Mouse (Mus musculus) stomach, embryonic 15.5 days (tissue): Measurements from ENCODE around the gene Prss40. TPM values are rescaled to one million over a fixed set of nuclear protein-coding genes. Genes with fewer than 3 reads are reported as not detected.

ENCODE experiments used
- ATAC-seq: fragments of 200-750 bp; cut with Nextera tagmentation; 2 replicates; pipeline ENCODE4 v1.8.0; 2017; ENCODE audit warnings: low read depth, moderate number of reproducible peaks, moderate TSS enrichment; ENCODE audit not compliant: insufficient read depth, low FRiP score
- H3K27ac ChIP-seq: fragments of 300-500 bp; sonication (generic); 2 replicates; pipeline ENCODE4 v1.5.1; 2015; ENCODE audit warnings: mild to moderate bottlenecking, inconsistent platforms
- H3K27me3 ChIP-seq: fragments of 300-500 bp; sonication (generic); replicated peaks from 2 replicates; pipeline ENCODE4 v1.6.1; 2015; ENCODE audit warnings: inconsistent platforms
- H3K36me3 ChIP-seq: fragments of 300-500 bp; sonication (generic); 2 replicates; pipeline ENCODE4 v1.6.1; 2015; ENCODE audit warnings: inconsistent platforms
- H3K4me1 ChIP-seq: fragments of 300-500 bp; sonication (generic); 2 replicates; pipeline ENCODE4 v1.6.1; 2015; ENCODE audit warnings: inconsistent platforms
- H3K4me2 ChIP-seq: fragments of 300-500 bp; sonication (generic); 2 replicates; pipeline ENCODE4 v1.6.1; 2015; ENCODE audit warnings: mild to moderate bottlenecking, inconsistent platforms
- H3K4me3 ChIP-seq: fragments of 300-500 bp; sonication (generic); replicated peaks from 2 replicates; pipeline ENCODE4 v1.5.1; 2015; ENCODE audit warnings: inconsistent platforms
- H3K9ac ChIP-seq: fragments of 300-500 bp; sonication (generic); 2 replicates; pipeline ENCODE4 v1.6.1; 2015; ENCODE audit warnings: inconsistent platforms
- H3K9me3 ChIP-seq: fragments of 300-500 bp; sonication (generic); 2 replicates; pipeline ENCODE4 v1.6.1; 2016; ENCODE audit warnings: inconsistent platforms
- WGBS: fragments of 180-500 bp; shearing (Covaris S2); methylation state at CpG from one replicate; pipeline ENCODE4 v1.1.7; 2015; 5-methylcytosine and 5-hydroxymethylcytosine counted together
- polyA plus RNA-seq: library from polyadenylated mRNA; unstranded; fragments of >200 nt; fragmentation: Nextera tagmentation; extraction: Ambion mirVana; gene quantifications from 2 replicates; pipeline ENCODE4 v1.2.1, GENCODE M21; 2015

Prss40 gene
- polyA plus RNA-seq, 1 experiment from 2014 or later, result not detected

- Histone ChIP-seq H3K4me2 (no peak overlapping the region), H3K27me3 (no peaks in the 10 kb centered on the region), H3K4me1 (no peaks in the 10 kb centered on the region), H3K36me3 (no peaks in the 10 kb centered on the region), H3K4me3 (no peak overlapping the region), H3K9me3 (no peaks in the 10 kb centered on the region), H3K27ac (no peak overlapping the region), H3K9ac (no peak overlapping the region)
- no peak for ATAC-seq
- 78% methylated on average over 3 of the region's 3 CpGs for WGBS
Measured at GRCm38 (mm10) chr1:34502991-34503390, 57.8 kb downstream of the Prss40 start.

Other genes starting within 250 kb of the Prss40 start
- 52.6 and 55.5 TPM in 2 replicates for gene Ccdc115, start 121.3 kb downstream of the Prss40 start, polyA plus RNA-seq
- 83.6 and 84.8 TPM in 2 replicates for gene Imp4, start 121.1 kb downstream of the Prss40 start, polyA plus RNA-seq
- 28.8 and 33.1 TPM in 2 replicates for gene Ptpn18, start 101.2 kb downstream of the Prss40 start, polyA plus RNA-seq
- not detected in 2 replicates for gene Prss39, start 62.5 kb downstream of the Prss40 start, polyA plus RNA-seq
- 0.30 and 0.69 TPM in 2 replicates for gene Cfc1, start 25.3 kb downstream of the Prss40 start, polyA plus RNA-seq
- gene Amer3, start 18.7 kb upstream of the Prss40 start, polyA plus RNA-seq, result 0.73 and 0.75 TPM in 2 replicates